Mouse (Mus musculus) kidney, postnatal 0 days (tissue): ENCODE measurements around the gene Tmem178b. TPM values are rescaled to one million over a fixed set of nuclear protein-coding genes. Genes with fewer than 3 reads are reported as not detected.

ENCODE experiments used
- ATAC-seq: fragments of 200-750 bp; cut with Nextera tagmentation; replicated peaks from 2 replicates; pipeline ENCODE4 v1.8.0; 2017; ENCODE audit warnings: low read depth, moderate number of reproducible peaks, moderate TSS enrichment, moderate library complexity; ENCODE audit not compliant: low FRiP score
- DNase-seq: peaks from one replicate; pipeline ENCODE4 v3.0.0-alpha.2; 2016; ENCODE audit warnings: low spot score
- H3K27ac ChIP-seq: fragments of 300-500 bp; sonication (generic); 2 replicates; pipeline ENCODE4 v1.5.1; 2014; ENCODE audit warnings: mild to moderate bottlenecking
- H3K27me3 ChIP-seq: fragments of 300-500 bp; sonication (generic); 2 replicates; pipeline ENCODE4 v1.6.1; 2014; ENCODE audit warnings: low read length, mixed read lengths; ENCODE audit not compliant: insufficient read depth
- H3K36me3 ChIP-seq: fragments of 300-500 bp; sonication (generic); 2 replicates; pipeline ENCODE4 v1.6.1; 2014; ENCODE audit warnings: low read length, mixed read lengths; ENCODE audit not compliant: insufficient read depth
- H3K4me1 ChIP-seq: fragments of 300-500 bp; sonication (generic); replicated peaks from 2 replicates; pipeline ENCODE4 v1.6.1; 2014; ENCODE audit warnings: antibody characterized with exemption, low read length, mixed read lengths; ENCODE audit not compliant: insufficient read depth
- H3K4me2 ChIP-seq: fragments of 300-500 bp; sonication (generic); 2 replicates; pipeline ENCODE4 v1.6.1; 2014; ENCODE audit warnings: mild to moderate bottlenecking, low read length, moderate library complexity, mixed read lengths
- H3K4me3 ChIP-seq: fragments of 300-500 bp; sonication (generic); replicated peaks from 2 replicates; pipeline ENCODE4 v1.5.1; 2014; ENCODE audit warnings: low read depth, low read length
- H3K9ac ChIP-seq: fragments of 300-500 bp; sonication (generic); 2 replicates; pipeline ENCODE4 v1.6.1; 2014; ENCODE audit warnings: low read depth, low read length
- H3K9me3 ChIP-seq: fragments of 300-500 bp; sonication (generic); replicated peaks from 2 replicates; pipeline ENCODE4 v1.6.1; 2016; ENCODE audit warnings: low read length, inconsistent platforms, mixed read lengths
- CTCF ChIP-seq: IDR thresholded peaks from 2 replicates; pipeline ENCODE4 v1.5.1; 2016; ENCODE audit warnings: antibody characterized with exemption, low read depth, mild to moderate bottlenecking, moderate library complexity
- WGBS: fragments of 180-500 bp; shearing (Covaris S2); extraction: QIAGEN DNeasy Blood & Tissue Kit; methylation state at CpG from one replicate; pipeline ENCODE4 v1.1.7; 2014; 5-methylcytosine and 5-hydroxymethylcytosine counted together
- polyA plus RNA-seq: library from polyadenylated mRNA; unstranded; fragments of >200 nt; fragmentation: Nextera tagmentation; extraction: Ambion mirVana; gene quantifications from 2 replicates; pipeline ENCODE4 v1.2.1, GENCODE M21; 2015

The Tmem178b gene
- polyA plus RNA-seq, 1 experiment from 2014 or later: 0.25 TPM

GRCm38 (mm10) chr6:40205380-40205779 lies 332.3 kb downstream of the Tmem178b start:
- no peaks in the 10 kb centered on the region for H3K36me3 ChIP-seq
- 61% methylated on average over 2 of the region's 2 CpGs for WGBS
- no peak for TF ChIP-seq CTCF

GRCm38 (mm10) chr6:40208014-40208413 lies 334.9 kb downstream of the Tmem178b start:
- Histone ChIP-seq H3K4me3 (no peak overlapping the region), H3K4me2 (no peak overlapping the region), H3K27ac (no peak overlapping the region), H3K36me3 (no peaks in the 10 kb centered on the region), H3K9ac (no peak overlapping the region), H3K4me1 (no peaks in the 10 kb centered on the region), H3K9me3 (no peaks in the 10 kb centered on the region), H3K27me3 (no peaks in the 10 kb centered on the region)
- ATAC-seq (no peak), DNase-seq (no peak)
- TF ChIP-seq CTCF: no peak
- WGBS: 85% methylated on average over 3 of the region's 3 CpGs

More at GRCm38 (mm10) chr6:40205380-40205779, 332.3 kb downstream of the Tmem178b start:
- H3K27me3 ChIP-seq: no peaks in the 10 kb centered on the region
- no peak overlapping the region for H3K4me3 ChIP-seq
- H3K9ac ChIP-seq: no peak overlapping the region
- ATAC-seq (no peak), DNase-seq (no peak)
- H3K27ac ChIP-seq: no peak overlapping the region
- H3K4me2 ChIP-seq: no peak overlapping the region
- no peaks in the 10 kb centered on the region for H3K9me3 ChIP-seq
- H3K4me1 ChIP-seq: no peaks in the 10 kb centered on the region

GRCm38 (mm10) chr6:40209172-40209571 lies 336.1 kb downstream of the Tmem178b start:
- Histone ChIP-seq H3K36me3 (no peaks in the 10 kb centered on the region), H3K9ac (no peak overlapping the region), H3K4me1 (no peaks in the 10 kb centered on the region), H3K4me3 (no peak overlapping the region), H3K27ac (no peak overlapping the region), H3K9me3 (no peaks in the 10 kb centered on the region), H3K27me3 (no peaks in the 10 kb centered on the region), H3K4me2 (no peak overlapping the region)
- ATAC-seq (no peak), DNase-seq (no peak)
- whole genome bisulfite sequencing: 39% methylated on average over 2 of the region's 2 CpGs
- TF ChIP-seq CTCF: no peak

- DNase-seq: no peak
These were observed 344.1 kb downstream of the Tmem178b start for GRCm38 (mm10) chr6:40217154-40217553.

GRCm38 (mm10) chr6:40217651-40218050 lies 344.6 kb downstream of the Tmem178b start:
- Histone ChIP-seq H3K27me3 (no peaks in the 10 kb centered on the region), H3K27ac (no peak overlapping the region), H3K4me2 (no peak overlapping the region), H3K36me3 (no peaks in the 10 kb centered on the region), H3K9me3 (no peaks in the 10 kb centered on the region), H3K9ac (no peak overlapping the region), H3K4me3 (no peak overlapping the region), H3K4me1 (no peaks in the 10 kb centered on the region)
- WGBS: 87% methylated on average over 3 of the region's 3 CpGs
- no peak for ATAC-seq
- DNase-seq: no peak
- no peak for TF ChIP-seq CTCF

More at GRCm38 (mm10) chr6:40217154-40217553, 344.1 kb downstream of the Tmem178b start:
- TF ChIP-seq CTCF: no peak
- no peaks in the 10 kb centered on the region for H3K9me3 ChIP-seq
- ATAC-seq: no peak
- WGBS: 95% methylated on average over 12 of the region's 12 CpGs
- no peak overlapping the region for H3K27ac ChIP-seq
- no peak overlapping the region for H3K4me3 ChIP-seq
- H3K36me3 ChIP-seq: no peaks in the 10 kb centered on the region
- no peak overlapping the region for H3K9ac ChIP-seq
- H3K27me3 ChIP-seq: no peaks in the 10 kb centered on the region
- H3K4me2 ChIP-seq: no peak overlapping the region
- H3K4me1 ChIP-seq: no peaks in the 10 kb centered on the region

GRCm38 (mm10) chr6:40220634-40221120 lies 347.6 kb downstream of the Tmem178b start:
- no peak for ATAC-seq
- Histone ChIP-seq H3K4me2 (no peak overlapping the region), H3K27me3 (no peaks in the 10 kb centered on the region), H3K4me1 (no peaks in the 10 kb centered on the region), H3K9me3 (no peaks in the 10 kb centered on the region), H3K27ac (no peak overlapping the region), H3K4me3 (no peak overlapping the region), H3K36me3 (no peaks in the 10 kb centered on the region), H3K9ac (no peak overlapping the region)
- TF ChIP-seq CTCF: no peak
- peak; percentile 54 for DNase-seq
